Mouse (Mus musculus): ENCODE measurements around the gene Ggact.

GRCm38 (mm10) chr14:122859792-122860191, 53.8 kb downstream of the Ggact start:
- no peak for TF ChIP-seq CTCF (IDR thresholded peaks at IDR 0.05; ENCODE audit: control insufficient read depth, insufficient read depth, insufficient replicate concordance, low read depth, low read length)
- no peak for TF ChIP-seq POLR2A (IDR thresholded peaks at IDR 0.05; ENCODE audit: control insufficient read depth, low read depth, low read length)

All from testis, adult 2 months (tissue).